Mouse (Mus musculus) CH12.LX (cell line): ENCODE measurements around the gene Hvcn1. TPM values are rescaled to one million over a fixed set of nuclear protein-coding genes. Genes with fewer than 3 reads are reported as not detected.
A peak's percentile ranks its signal among the peaks of the same experiment; 100 is the strongest.

Source experiments
- DNase-seq: peaks from one replicate; pipeline ENCODE4 v3.0.0-alpha.2; 2013; ENCODE audit errors: extremely low read depth
- H3K27ac ChIP-seq: 2 replicates; pipeline ENCODE4 v1.5.1; 2012; ENCODE audit warnings: low read depth, mild to moderate bottlenecking, control low read depth, moderate library complexity; ENCODE audit not compliant: insufficient read depth
- H3K27me3 ChIP-seq: replicated peaks from 2 replicates; pipeline ENCODE3; 2012; ENCODE audit warnings: inconsistent platforms
- H3K36me3 ChIP-seq, 2 experiments: replicated peaks in 1 of 2; 2 replicates each; pipeline versions ENCODE3 to v1.6.1; 2012; ENCODE audit warnings: inconsistent platforms in 1 of 2, low read length in 1 of 2, mild to moderate bottlenecking in 1 of 2, mixed read lengths in 1 of 2, moderate library complexity in 1 of 2; ENCODE audit not compliant: control insufficient read depth in 1 of 2, insufficient read depth in 1 of 2
- H3K4me1 ChIP-seq, 2 experiments: 2 replicates each; pipeline ENCODE4 v1.6.1; 2012; ENCODE audit warnings: inconsistent platforms in 1 of 2, moderate library complexity in 1 of 2; ENCODE audit not compliant: insufficient read depth in 2 of 2, control insufficient read depth in 1 of 2
- H3K4me2 ChIP-seq: 2 replicates; pipeline ENCODE4 v1.6.1; 2012; ENCODE audit warnings: low read depth, mild to moderate bottlenecking, control low read depth; ENCODE audit not compliant: poor library complexity, insufficient read depth, severe bottlenecking
- H3K4me3 ChIP-seq, 3 experiments: fragments of 150-350 bp in 1 of 3; sonication (generic) in 1 of 3; replicated peaks in 1 of 3; 2 replicates each; pipeline versions ENCODE3 to v1.5.1; 2011 to 2012; ENCODE audit warnings: low read depth in 2 of 3, low read length in 2 of 3, mild to moderate bottlenecking in 2 of 3, moderate library complexity in 2 of 3, control low read depth in 1 of 3, improper control_type of control experiment in 1 of 3, inconsistent platforms in 1 of 3, mixed read lengths in 1 of 3; ENCODE audit not compliant: poor library complexity in 1 of 3
- H3K79me2 ChIP-seq: replicated peaks from 2 replicates; pipeline ENCODE4 v1.6.1; 2012; ENCODE audit warnings: mild to moderate bottlenecking, moderate library complexity; ENCODE audit not compliant: control insufficient read depth, poor library complexity, insufficient read depth, severe bottlenecking; ENCODE audit errors: extremely low read depth
- H3K9ac ChIP-seq: 2 replicates; pipeline ENCODE4 v1.6.1; 2012; ENCODE audit warnings: low read depth, mild to moderate bottlenecking, control low read depth, moderate library complexity; ENCODE audit not compliant: insufficient read depth
- H3K9me3 ChIP-seq: replicated peaks from 2 replicates; pipeline ENCODE3; 2012; ENCODE audit warnings: low read length, inconsistent platforms, mixed read lengths
- BHLHE40 ChIP-seq: IDR thresholded peaks from 2 replicates; pipeline ENCODE4 v1.6.1; 2011; ENCODE audit warnings: mild to moderate bottlenecking, low read depth, low read length, improper control_type of control experiment
- CHD1 ChIP-seq: IDR thresholded peaks from 2 replicates; pipeline ENCODE4 v1.6.1; 2012; ENCODE audit warnings: low read depth, low read length, improper control_type of control experiment, inconsistent platforms
- CHD2 ChIP-seq: IDR thresholded peaks from 2 replicates; pipeline ENCODE4 v1.6.1; 2011; ENCODE audit warnings: low read length, improper control_type of control experiment
- CTCF ChIP-seq, 2 experiments: IDR thresholded peaks in 1 of 2; conservative IDR thresholded peaks in 1 of 2; 2 replicates each; pipeline ENCODE4 v1.5.1; 2011 to 2012; ENCODE audit warnings: low read depth in 2 of 2, low read length in 2 of 2, improper control_type of control experiment in 1 of 2, inconsistent platforms in 1 of 2, mild to moderate bottlenecking in 1 of 2, moderate library complexity in 1 of 2
- E2F4 ChIP-seq: IDR thresholded peaks from 2 replicates; pipeline ENCODE4 v1.6.1; 2011; ENCODE audit warnings: low read depth, low read length, improper control_type of control experiment; ENCODE audit not compliant: insufficient replicate concordance
- ELF1 ChIP-seq: IDR thresholded peaks from 2 replicates; pipeline ENCODE4 v1.6.1; 2014; ENCODE audit warnings: low read depth, mild to moderate bottlenecking, inconsistent platforms, low read length, improper control_type of control experiment
- EP300 ChIP-seq: IDR thresholded peaks from 2 replicates; pipeline ENCODE4 v1.6.1; 2011; ENCODE audit warnings: low read length, improper control_type of control experiment
- ETS1 ChIP-seq: conservative IDR thresholded peaks from 2 replicates; pipeline ENCODE4 v1.6.1; 2012; ENCODE audit warnings: low read depth, mild to moderate bottlenecking, inconsistent platforms, low read length, improper control_type of control experiment, moderate library complexity
- GABPA ChIP-seq: IDR thresholded peaks from 2 replicates; pipeline ENCODE4 v1.6.1; 2012; ENCODE audit warnings: low read depth, low read length, improper control_type of control experiment, inconsistent platforms; ENCODE audit not compliant: insufficient replicate concordance
- HCFC1 ChIP-seq: IDR thresholded peaks from 2 replicates; pipeline ENCODE4 v1.6.1; 2012; ENCODE audit warnings: low read depth, mild to moderate bottlenecking, inconsistent platforms, low read length, improper control_type of control experiment
- IRF4 ChIP-seq: IDR thresholded peaks from 2 replicates; pipeline ENCODE4 v1.6.1; 2014; ENCODE audit warnings: low read depth, mild to moderate bottlenecking, inconsistent platforms, low read length, improper control_type of control experiment
- JUN ChIP-seq: IDR thresholded peaks from 2 replicates; pipeline ENCODE4 v1.6.1; 2011; ENCODE audit warnings: low read depth, mild to moderate bottlenecking, low read length, improper control_type of control experiment, moderate library complexity; ENCODE audit not compliant: insufficient read depth
- KAT2A ChIP-seq: IDR thresholded peaks from 2 replicates; pipeline ENCODE4 v1.6.1; 2012; ENCODE audit warnings: low read length, improper control_type of control experiment, inconsistent platforms; ENCODE audit not compliant: insufficient replicate concordance
- MAFK ChIP-seq: IDR thresholded peaks from 2 replicates; pipeline ENCODE4 v1.6.1; 2011; ENCODE audit warnings: low read length, improper control_type of control experiment; ENCODE audit not compliant: insufficient replicate concordance
- MAX ChIP-seq: IDR thresholded peaks from 2 replicates; pipeline ENCODE4 v1.6.1; 2011; ENCODE audit warnings: low read length, improper control_type of control experiment
- MAZ ChIP-seq: IDR thresholded peaks from 2 replicates; pipeline ENCODE4 v1.6.1; 2012; ENCODE audit warnings: low read depth, mild to moderate bottlenecking, inconsistent platforms, low read length, improper control_type of control experiment, moderate library complexity
- MYC ChIP-seq: IDR thresholded peaks from 2 replicates; pipeline ENCODE4 v1.6.1; 2011; ENCODE audit warnings: low read depth, mild to moderate bottlenecking, improper control_type of control experiment, low read length
- NELFE ChIP-seq: IDR thresholded peaks from 2 replicates; pipeline ENCODE4 v1.6.1; 2011; ENCODE audit warnings: low read depth, low read length, improper control_type of control experiment
- NRF1 ChIP-seq: IDR thresholded peaks from 2 replicates; pipeline ENCODE4 v1.6.1; 2014; ENCODE audit warnings: low read depth, mild to moderate bottlenecking, inconsistent platforms, low read length, improper control_type of control experiment, moderate library complexity
- PAX5 ChIP-seq: IDR thresholded peaks from 2 replicates; pipeline ENCODE4 v1.6.1; 2012; ENCODE audit warnings: low read length, inconsistent platforms, mixed read lengths
- POLR2A ChIP-seq: IDR thresholded peaks from 2 replicates; pipeline ENCODE4 v1.6.1; 2011; ENCODE audit warnings: low read depth, mild to moderate bottlenecking, improper control_type of control experiment, low read length
- POLR2AphosphoS2 ChIP-seq: IDR thresholded peaks from 2 replicates; pipeline ENCODE4 v1.6.1; 2011; ENCODE audit warnings: low read depth, low read length, improper control_type of control experiment
- RCOR1 ChIP-seq: conservative IDR thresholded peaks from 2 replicates; pipeline ENCODE4 v1.6.1; 2012; ENCODE audit warnings: low read depth, mild to moderate bottlenecking, inconsistent platforms, low read length, improper control_type of control experiment
- SIN3A ChIP-seq: IDR thresholded peaks from 2 replicates; pipeline ENCODE4 v1.6.1; 2012; ENCODE audit warnings: low read length, improper control_type of control experiment, inconsistent platforms
- SMC3 ChIP-seq: IDR thresholded peaks from 2 replicates; pipeline ENCODE4 v1.6.1; 2011; ENCODE audit warnings: low read depth, low read length, improper control_type of control experiment
- TBP ChIP-seq: conservative IDR thresholded peaks from 2 replicates; pipeline ENCODE4 v1.6.1; 2011; ENCODE audit warnings: low read depth, low read length, improper control_type of control experiment
- TCF12 ChIP-seq: IDR thresholded peaks from 2 replicates; pipeline ENCODE4 v1.6.1; 2014; ENCODE audit warnings: low read depth, mild to moderate bottlenecking, inconsistent platforms, low read length, improper control_type of control experiment
- UBTF ChIP-seq: IDR thresholded peaks from 2 replicates; pipeline ENCODE4 v1.6.1; 2012; ENCODE audit warnings: low read depth, mild to moderate bottlenecking, inconsistent platforms, low read length, improper control_type of control experiment, moderate library complexity
- USF1 ChIP-seq: IDR thresholded peaks from 2 replicates; pipeline ENCODE4 v1.6.1; 2014; ENCODE audit warnings: low read depth, mild to moderate bottlenecking, inconsistent platforms, low read length, improper control_type of control experiment
- USF2 ChIP-seq: conservative IDR thresholded peaks from 2 replicates; pipeline ENCODE4 v1.6.1; 2011; ENCODE audit warnings: low read depth, low read length, improper control_type of control experiment
- ZC3H11A ChIP-seq: IDR thresholded peaks from 2 replicates; pipeline ENCODE4 v1.6.1; 2012; ENCODE audit warnings: low read depth, mild to moderate bottlenecking, inconsistent platforms, low read length, improper control_type of control experiment
- ZKSCAN1 ChIP-seq: IDR thresholded peaks from 2 replicates; pipeline ENCODE4 v1.6.1; 2012; ENCODE audit warnings: low read depth, inconsistent platforms, low read length, improper control_type of control experiment, borderline replicate concordance
- ZMIZ1 ChIP-seq: IDR thresholded peaks from 2 replicates; pipeline ENCODE4 v1.6.1; 2012; ENCODE audit warnings: low read depth, mild to moderate bottlenecking, inconsistent platforms, low read length, improper control_type of control experiment
- ZNF384 ChIP-seq: IDR thresholded peaks from 2 replicates; pipeline ENCODE4 v1.6.1; 2012; ENCODE audit warnings: low read depth, low read length, improper control_type of control experiment, inconsistent platforms
- dilution Hi-C: fragments of 300-500 bp; cut with MboI; formaldehyde crosslinking; loops from 2 replicates; pipeline ENCODE4 v1.14.3; 2020; ENCODE audit warnings: low sequenced_read_pairs; ENCODE audit not compliant: extremely low pct_unique_long_range_greater_than_20kb, extremely low pct_ligation_motif_present
- in situ Hi-C: fragments of 300-500 bp; cut with MboI; formaldehyde crosslinking; loops from 3 replicates; pipeline ENCODE4 v1.14.3; 2019; ENCODE audit warnings: low sequenced_read_pairs, low pct_ligation_motif_present, low pct_unique_long_range_greater_than_20kb, mixed read lengths
- polyA plus RNA-seq: library from polyadenylated mRNA; unstranded; fragments of >175 nt; gene quantifications from 2 replicates; pipeline ENCODE4 v1.2.1, GENCODE M21; 2012; ENCODE audit warnings: low read depth; ENCODE audit not compliant: insufficient read length
- total RNA-seq, 2 experiments: library from RNA; depleted of rRNA; stranded (reverse); fragments of 300-350 nt in 1 of 2; fragments of >200 nt in 1 of 2; gene quantifications; 2 replicates each; pipeline ENCODE4 v1.2.3; 2012 to 2014

Gene Hvcn1
- total and polyA plus RNA-seq, 3 experiments, result 143 to 159 (median 156) TPM

- Histone ChIP-seq H3K4me1 (peaks cover 34 to 79% of the 10 kb centered on the region in 2 experiments), H3K4me3 (no peak overlapping the region), H3K79me2 (peaks cover 16% of the 10 kb centered on the region), H3K27ac (peak overlapping the region; percentile 98), H3K4me2 (no peak overlapping the region), H3K9ac (no peak overlapping the region), H3K36me3 (peaks cover 20 to 64% of the 10 kb centered on the region in 2 experiments), H3K27me3 (no peaks in the 10 kb centered on the region), H3K9me3 (peaks cover 13% of the 10 kb centered on the region)
- 0 out of 2 replicates have a peak, but pooled peaks have one; percentile 20 for TF ChIP-seq ETS1
- TF ChIP-seq TBP, result no peak
- no peak for DNase-seq
- dilution Hi-C loops, result no loop called here
- in situ Hi-C loops, result no loop called here
Measured at GRCm38 (mm10) chr5:122231431-122231830, 24.8 kb downstream of the Hvcn1 start.

- peak; percentile 73 for DNase-seq
- H3K27me3 ChIP-seq, result no peaks in the 10 kb centered on the region
- dilution Hi-C loops, result no loop called here
- peak overlapping the region; percentile 98 for H3K27ac ChIP-seq
- in situ Hi-C loops, result no loop called here
- peaks cover 12% of the 10 kb centered on the region for H3K9me3 ChIP-seq
- peaks cover 34 to 85% of the 10 kb centered on the region in 2 experiments for H3K4me1 ChIP-seq
- H3K4me2 ChIP-seq, result peak overlapping the region; percentile 53; the same call in 1 of the 2 replicates
- H3K4me3 ChIP-seq, result no peak overlapping the region
- H3K9ac ChIP-seq, result no peak overlapping the region
- peaks cover 18 to 66% of the 10 kb centered on the region in 2 experiments for H3K36me3 ChIP-seq
- peaks cover 16% of the 10 kb centered on the region for H3K79me2 ChIP-seq
- TF ChIP-seq NELFE (no peak), ZNF384 (peak; percentile 0; the same call in 1 of the 2 replicates), JUN (no peak), ZC3H11A (no peak), POLR2A (no peak), MAX (no peak), MYC (peak; percentile 64; the same call in 1 of the 2 replicates), E2F4 (no peak), GABPA (no peak), RCOR1 (no peak), CHD2 (no peak), CTCF (conservative IDR thresholded peaks at IDR 0.05 in 1 of 2, IDR thresholded peaks at IDR 0.05 in 1 of 2; ENCODE audit: low read depth in 2 of 2, low read length in 2 of 2) (no peak), ZMIZ1 (no peak), USF2 (no peak), SIN3A (no peak), TCF12 (0 out of 2 replicates have a peak, but pooled peaks have one; percentile 28), IRF4 (no peak), PAX5 (no peak), MAFK (no peak), ETS1 (peak; percentile 84), NRF1 (no peak), POLR2AphosphoS2 (no peak), SMC3 (no peak), KAT2A (no peak), HCFC1 (no peak), CHD1 (no peak), MAZ (no peak), ELF1 (0 out of 2 replicates have a peak, but pooled peaks have one; percentile 20), ZKSCAN1 (no peak), EP300 (peak; percentile 87), USF1 (no peak), BHLHE40 (peak; percentile 80), UBTF (no peak)
Measured at GRCm38 (mm10) chr5:122232004-122232403, 25.4 kb downstream of the Hvcn1 start.
